Mouse (Mus musculus): ENCODE results near the gene Ucp2. TPM values are rescaled to one million over a fixed set of nuclear protein-coding genes. Genes with fewer than 3 reads are reported as not detected.
A peak's percentile ranks its signal among the peaks of the same experiment; 100 is the strongest.
"Not testable (repeated sequence)": the region's sequence is repeated elsewhere in the genome, so short reads cannot be mapped to it uniquely, and the experiment has no call there.

Gene Ucp2
- total RNA-seq, 2 experiments from 2014 or later, result 781 to 850 TPM

DNA sequence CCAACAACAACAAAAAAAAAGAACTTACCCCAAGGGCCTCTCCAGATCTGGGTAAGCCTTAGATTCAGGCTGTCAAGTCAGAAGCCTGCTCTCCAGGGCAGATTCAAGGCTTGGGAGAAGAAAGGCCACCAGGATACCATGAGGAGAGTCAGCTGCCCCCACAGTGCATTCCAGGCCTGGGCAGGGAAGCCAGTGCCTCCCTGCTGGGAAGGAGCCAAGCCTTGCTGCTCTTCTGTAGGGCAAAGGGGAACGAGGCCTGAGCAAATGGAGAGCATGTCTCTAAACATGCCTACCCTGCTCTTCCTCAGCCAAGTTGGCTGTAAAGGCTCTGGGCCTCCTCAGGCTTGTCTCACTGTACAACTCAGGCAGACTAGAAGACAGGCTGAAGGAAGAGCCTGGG lies 18.5 kb upstream of the Ucp2 start:
- intact Hi-C loops (cut with DNase I), result no loop called here

GRCm38 (mm10) chr7:100479100-100479822 lies 13.9 kb upstream of the Ucp2 start:
- intact Hi-C loops (cut with DNase I), result no loop called here
- no peak for DNase-seq

More for the DNA sequence above, 18.5 kb upstream of the Ucp2 start:
- DNase-seq, result peak; percentile 67 to 82

GRCm38 (mm10) chr7:100479823-100480164 lies 13.3 kb upstream of the Ucp2 start:
- intact Hi-C loops (cut with DNase I), result no loop called here
- no peak for DNase-seq

GRCm38 (mm10) chr7:100480175-100480574 lies 13.0 kb upstream of the Ucp2 start:
- intact Hi-C loops (cut with DNase I), result no loop called here
- no peak for DNase-seq

- DNase-seq; intact Hi-C loops (cut with DNase I): not testable (repeated sequence)
Measured at GRCm38 (mm10) chr7:100482046-100482445, 11.1 kb upstream of the Ucp2 start.

DNA sequence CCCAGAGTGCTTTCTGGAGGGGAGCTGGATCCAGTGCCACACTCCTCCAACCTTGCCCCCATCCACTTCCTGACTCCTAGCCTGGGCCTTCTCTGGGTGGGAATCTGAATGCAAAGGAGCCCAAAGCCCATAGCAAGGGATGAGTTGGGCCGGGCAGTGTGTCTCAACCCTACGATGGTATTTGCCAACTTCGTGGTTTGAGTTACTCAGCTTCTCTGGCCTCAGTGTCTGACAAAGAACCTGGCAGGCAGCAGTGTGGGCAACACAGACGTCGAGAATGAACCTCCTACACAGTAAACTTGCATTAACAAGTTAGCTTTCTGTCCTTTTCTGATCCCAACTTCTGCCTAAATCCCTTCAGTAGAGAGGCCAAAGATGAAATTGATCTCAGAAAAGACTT lies 8.6 kb upstream of the Ucp2 start:
- intact Hi-C loops (cut with DNase I), result no loop called here
- DNase-seq, result no peak

GRCm38 (mm10) chr7:100487301-100487700 lies 5.8 kb upstream of the Ucp2 start:
- intact Hi-C loops (cut with DNase I), result no loop called here
- no peak for DNase-seq

- intact Hi-C loops (cut with DNase I), result no loop called here
- DNase-seq, result no peak
Measured at GRCm38 (mm10) chr7:100488474-100489048, 4.6 kb upstream of the Ucp2 start.

GRCm38 (mm10) chr7:100492391-100493116 lies 583 bp upstream of the Ucp2 start:
- intact Hi-C loops (cut with DNase I), result loop anchor here (2.0 kb wide), 2 partner anchors 28 to 64 kb away; no protein-coding TSS in a partner anchor

DNA sequence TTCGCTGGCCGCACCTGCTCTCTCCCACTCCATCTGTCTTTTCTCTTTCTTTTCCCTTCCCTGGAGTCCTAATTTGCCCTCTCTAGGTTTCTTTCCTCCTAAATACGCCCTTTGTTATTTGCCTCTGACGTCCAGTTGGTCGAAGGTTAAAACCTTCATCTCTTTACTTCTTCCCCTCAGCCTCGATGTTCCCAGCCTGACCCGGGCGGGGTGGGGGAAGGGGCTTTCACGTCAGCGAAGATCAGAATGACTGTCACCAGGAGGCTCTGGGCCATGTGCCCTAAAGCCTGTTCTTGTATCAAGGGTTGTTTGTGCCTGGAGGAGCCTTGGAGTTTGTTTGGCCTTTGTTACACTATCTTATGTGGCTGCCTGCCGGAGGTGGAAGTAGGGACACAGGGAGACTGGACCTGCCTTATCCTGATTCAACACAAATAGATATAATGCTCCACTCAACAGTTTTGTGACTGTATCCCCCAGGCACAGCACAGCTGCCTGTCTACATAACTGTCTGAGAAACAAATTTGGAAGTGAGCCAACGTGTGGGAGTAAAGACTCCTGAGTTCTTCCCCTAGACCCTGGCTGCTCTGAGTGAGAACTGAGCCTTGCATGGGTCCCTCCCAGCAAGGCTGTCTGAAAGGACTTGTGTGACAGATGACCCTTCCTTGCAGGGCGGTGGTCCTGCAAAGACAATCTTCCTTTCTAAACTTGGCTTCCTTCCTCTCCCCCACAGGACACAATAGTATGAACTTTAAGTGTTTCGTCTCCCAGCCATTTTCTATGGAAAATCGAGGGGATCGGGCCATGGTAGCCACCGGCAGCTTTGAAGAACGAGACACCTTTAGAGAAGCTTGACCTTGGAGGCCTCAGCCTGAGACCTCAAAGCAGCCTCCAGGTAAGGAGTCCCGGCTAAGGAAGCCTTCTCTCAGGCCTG lies 612 bp downstream of the Ucp2 start:
- DNase-seq, result peak; percentile 47 to 68
- intact Hi-C loops (cut with DNase I), result loop anchor here (2.0 kb wide), 2 partner anchors 29 to 65 kb away; no protein-coding TSS in a partner anchor

More at GRCm38 (mm10) chr7:100492391-100493116, 583 bp upstream of the Ucp2 start:
- DNase-seq, result peak in 1 of 2 experiments; percentile 67

GRCm38 (mm10) chr7:100494415-100494831 lies 1.3 kb downstream of the Ucp2 start:
- intact Hi-C loops (cut with DNase I), result no loop called here

DNA sequence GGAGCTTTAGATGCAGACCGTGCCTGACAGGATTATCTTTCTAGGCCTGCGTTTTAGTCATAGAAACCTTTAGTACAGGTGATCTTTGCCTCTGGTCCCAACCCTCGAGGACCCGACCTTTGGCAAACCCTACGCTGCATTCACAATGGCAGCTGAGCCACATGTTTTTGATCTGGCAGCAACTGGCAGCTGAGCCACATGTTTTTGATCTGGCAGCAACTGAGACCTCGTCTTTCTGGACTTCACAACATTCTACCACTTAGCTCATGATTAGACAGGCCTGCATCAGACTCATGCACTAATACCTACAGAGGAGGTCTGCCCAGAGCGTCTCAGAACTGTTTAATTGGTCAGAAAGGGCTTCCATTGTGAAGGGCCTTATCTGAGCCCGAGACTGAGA lies 1.9 kb downstream of the Ucp2 start:
- peak; percentile 30 to 48 for DNase-seq
- intact Hi-C loops (cut with DNase I), result no loop called here

More at GRCm38 (mm10) chr7:100494415-100494831, 1.3 kb downstream of the Ucp2 start:
- DNase-seq, result no peak

- DNase-seq, result peak; percentile 76 to 79
- intact Hi-C loops (cut with DNase I), result no loop called here
Measured at GRCm38 (mm10) chr7:100495581-100496251, 2.6 kb downstream of the Ucp2 start.

GRCm38 (mm10) chr7:100496371-100496770 lies 3.2 kb downstream of the Ucp2 start:
- intact Hi-C loops (cut with DNase I), result no loop called here
- no peak for DNase-seq

GRCm38 (mm10) chr7:100496791-100497190 lies 3.7 kb downstream of the Ucp2 start:
- no peak for DNase-seq
- intact Hi-C loops (cut with DNase I), result no loop called here

GRCm38 (mm10) chr7:100497402-100497801 lies 4.3 kb downstream of the Ucp2 start:
- intact Hi-C loops (cut with DNase I), result no loop called here
- DNase-seq, result no peak

GRCm38 (mm10) chr7:100497982-100498381 lies 4.8 kb downstream of the Ucp2 start:
- intact Hi-C loops (cut with DNase I), result no loop called here
- DNase-seq, result no peak

DNA sequence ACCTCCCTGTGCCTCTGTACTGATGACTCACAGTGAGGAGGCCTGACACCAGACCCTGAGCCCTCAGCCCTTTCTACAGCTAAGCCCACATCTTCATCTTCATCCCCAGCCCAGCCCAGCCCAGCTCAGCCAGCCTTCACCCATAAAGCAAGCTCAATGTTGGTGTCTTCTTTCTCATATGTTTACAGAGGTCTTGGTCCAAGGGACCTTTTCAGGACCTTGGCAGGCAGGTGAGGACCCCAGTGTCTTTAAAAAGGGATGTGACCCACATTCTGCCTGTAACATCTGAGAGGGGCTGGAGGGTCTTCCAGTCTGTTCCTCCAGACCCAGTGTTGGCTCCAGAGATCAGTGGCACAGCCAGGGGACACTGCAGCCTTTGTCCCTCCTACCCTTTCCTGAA lies 6.3 kb downstream of the Ucp2 start:
- intact Hi-C loops (cut with DNase I), result no loop called here
- DNase-seq, result no peak

DNA sequence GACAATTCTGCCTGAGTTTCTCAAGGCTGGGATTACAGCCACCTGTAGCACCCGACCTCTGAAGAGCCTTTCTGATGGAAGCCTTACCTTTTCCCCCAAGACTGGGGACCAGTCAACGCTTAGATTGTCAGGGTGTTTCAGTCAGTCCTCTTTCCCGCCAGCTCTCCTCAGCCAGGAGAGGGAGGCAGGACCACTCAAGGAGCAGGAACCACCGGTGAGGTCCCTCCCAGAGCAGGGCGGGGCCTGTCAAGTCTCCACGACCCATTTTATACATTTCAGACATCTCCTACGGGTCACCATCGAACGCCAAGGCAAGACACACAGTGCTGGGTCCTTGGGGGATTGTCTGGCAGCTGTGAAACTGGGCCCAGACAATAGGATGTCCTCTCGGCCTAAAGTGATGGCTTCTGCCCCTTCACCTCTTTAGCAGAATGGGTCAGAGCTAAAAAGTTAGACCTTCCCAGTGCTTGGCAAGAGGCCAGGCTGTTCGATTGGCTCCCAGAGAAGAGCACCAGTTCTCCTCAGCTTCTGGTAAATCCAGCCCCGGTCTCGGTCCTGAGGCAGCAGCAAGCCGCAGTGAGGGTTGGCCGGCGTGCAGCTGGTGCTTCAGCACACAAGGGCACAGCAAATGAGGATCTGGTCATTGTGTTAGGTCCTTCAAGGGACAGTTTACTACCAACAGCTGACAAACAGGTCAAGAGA lies 7.3 kb downstream of the Ucp2 start:
- intact Hi-C loops (cut with DNase I), result no loop called here
- peak; percentile 40 to 46 for DNase-seq

All from heart, postnatal 14 days (tissue).